Mouse (Mus musculus) kidney, embryonic 16.5 days (tissue): Measurements from ENCODE around the gene Nat8f5. TPM values are rescaled to one million over a fixed set of nuclear protein-coding genes. Genes with fewer than 3 reads are reported as not detected.
"Not testable (repeated sequence)": the region's sequence is repeated elsewhere in the genome, so short reads cannot be mapped to it uniquely, and the experiment has no call there.

Experiments used
- ATAC-seq: fragments of 200-750 bp; cut with Nextera tagmentation; 2 replicates; pipeline ENCODE4 v1.8.0; 2017; ENCODE audit warnings: moderate TSS enrichment; ENCODE audit not compliant: low FRiP score, low TSS enrichment
- H3K27ac ChIP-seq: fragments of 300-500 bp; sonication (generic); 2 replicates; pipeline ENCODE4 v1.5.1; 2014; ENCODE audit warnings: low read length
- H3K27me3 ChIP-seq: fragments of 300-500 bp; sonication (generic); 2 replicates; pipeline ENCODE4 v1.6.1; 2014; ENCODE audit warnings: low read length, control low read depth, mixed read lengths; ENCODE audit not compliant: insufficient read depth
- H3K36me3 ChIP-seq: fragments of 300-500 bp; sonication (generic); 2 replicates; pipeline ENCODE4 v1.6.1; 2014; ENCODE audit warnings: low read length, control low read depth, mixed read lengths; ENCODE audit not compliant: insufficient read depth
- H3K4me1 ChIP-seq: fragments of 300-500 bp; sonication (generic); 2 replicates; pipeline ENCODE4 v1.6.1; 2014; ENCODE audit warnings: low read length, control low read depth, mixed read lengths; ENCODE audit not compliant: insufficient read depth
- H3K4me2 ChIP-seq: fragments of 300-500 bp; sonication (generic); replicated peaks from 2 replicates; pipeline ENCODE4 v1.6.1; 2014; ENCODE audit warnings: low read depth, low read length
- H3K4me3 ChIP-seq: fragments of 300-500 bp; sonication (generic); 2 replicates; pipeline ENCODE4 v1.5.1; 2014; ENCODE audit warnings: mild to moderate bottlenecking, low read length
- H3K9ac ChIP-seq: fragments of 300-500 bp; sonication (generic); replicated peaks from 2 replicates; pipeline ENCODE4 v1.6.1; 2014; ENCODE audit warnings: low read length
- H3K9me3 ChIP-seq: fragments of 300-500 bp; sonication (generic); 2 replicates; pipeline ENCODE4 v1.6.1; 2016; ENCODE audit warnings: low read length, control low read depth
- WGBS: fragments of 180-500 bp; shearing (Covaris S2); extraction: QIAGEN DNeasy Blood & Tissue Kit; methylation state at CpG from one replicate; pipeline ENCODE4 v1.1.7; 2014; 5-methylcytosine and 5-hydroxymethylcytosine counted together
- polyA plus RNA-seq: library from polyadenylated mRNA; unstranded; fragments of >200 nt; fragmentation: Nextera tagmentation; extraction: Ambion mirVana; gene quantifications from 2 replicates; pipeline ENCODE4 v1.2.1, GENCODE M21; 2015

The Nat8f5 gene
- polyA plus RNA-seq, 1 experiment from 2014 or later, result 0.32 TPM

GRCm38 (mm10) chr6:85837307-85837706 is 16.5 kb upstream of the Nat8f5 start:
- H3K4me3 ChIP-seq, H3K9me3 ChIP-seq, H3K9ac ChIP-seq, H3K27ac ChIP-seq, H3K36me3 ChIP-seq, H3K4me1 ChIP-seq, H3K27me3 ChIP-seq: not testable (repeated sequence)
- ATAC-seq, result peak; percentile 62; the same call in 1 of the 2 replicates
- 32% methylated on average over 12 of the region's 12 CpGs for WGBS
- peak overlapping the region; percentile 23; the same call in 1 of the 2 replicates for H3K4me2 ChIP-seq

GRCm38 (mm10) chr6:85836827-85837226 is 16.1 kb upstream of the Nat8f5 start:
- not testable (repeated sequence) for ATAC-seq

GRCm38 (mm10) chr6:85836098-85836497 is 15.3 kb upstream of the Nat8f5 start:
- H3K36me3 ChIP-seq, H3K9me3 ChIP-seq, H3K27me3 ChIP-seq, ATAC-seq, H3K4me2 ChIP-seq, H3K4me1 ChIP-seq, H3K4me3 ChIP-seq, H3K27ac ChIP-seq, H3K9ac ChIP-seq: not testable (repeated sequence)
- whole genome bisulfite sequencing, result 76% methylated on average over 5 of the region's 5 CpGs

More at GRCm38 (mm10) chr6:85836827-85837226, 16.1 kb upstream of the Nat8f5 start:
- not testable (repeated sequence) for H3K4me3 ChIP-seq, H3K27ac ChIP-seq, H3K27me3 ChIP-seq, H3K9me3 ChIP-seq, H3K9ac ChIP-seq, H3K4me1 ChIP-seq, H3K4me2 ChIP-seq, H3K36me3 ChIP-seq
- 22% methylated on average over 7 of the region's 9 CpGs for WGBS

GRCm38 (mm10) chr6:85835104-85835503 is 14.3 kb upstream of the Nat8f5 start:
- not testable (repeated sequence) for H3K36me3 ChIP-seq, H3K27me3 ChIP-seq, H3K9me3 ChIP-seq, H3K27ac ChIP-seq, H3K9ac ChIP-seq, H3K4me1 ChIP-seq, H3K4me3 ChIP-seq, H3K4me2 ChIP-seq
- ATAC-seq, result peak; percentile 57; the same call in 1 of the 2 replicates
- WGBS, result 17% methylated on average over 1 of the region's 2 CpGs

- H3K4me1 ChIP-seq, H3K27me3 ChIP-seq, H3K27ac ChIP-seq, H3K36me3 ChIP-seq, H3K9me3 ChIP-seq, H3K4me3 ChIP-seq, H3K9ac ChIP-seq, H3K4me2 ChIP-seq: not testable (repeated sequence)
- peak; percentile 46; the same call in 1 of the 2 replicates for ATAC-seq
Measured at GRCm38 (mm10) chr6:85834504-85835100, 13.8 kb upstream of the Nat8f5 start.

- no peak within 1 kb of the TSS for H3K4me2 ChIP-seq
- H3K9ac ChIP-seq, result no peak within 1 kb of the TSS
- no peaks in the 10 kb centered on the region for H3K27me3 ChIP-seq
- H3K36me3 ChIP-seq, result no peaks in the 10 kb centered on the region
- 73% methylated on average over 7 of the region's 7 CpGs for WGBS
- H3K4me3 ChIP-seq, result no peak within 1 kb of the TSS
- no peaks in the 10 kb centered on the region for H3K9me3 ChIP-seq
- H3K27ac ChIP-seq, result no peak within 1 kb of the TSS
- no peaks in the 10 kb centered on the region for H3K4me1 ChIP-seq
- no peak for ATAC-seq
Measured at GRCm38 (mm10) chr6:85831796-85832321, 11.1 kb upstream of the Nat8f5 start, which contains the start of gene Nat8. Nat8 (minus strand) TSS chr6:85832082.

- Histone ChIP-seq H3K9ac (no peak overlapping the region), H3K36me3 (no peaks in the 10 kb centered on the region), H3K27me3 (no peaks in the 10 kb centered on the region), H3K9me3 (no peaks in the 10 kb centered on the region), H3K27ac (no peak overlapping the region), H3K4me1 (no peaks in the 10 kb centered on the region), H3K4me2 (no peak overlapping the region), H3K4me3 (no peak overlapping the region)
- no peak for ATAC-seq
- WGBS, result 50% methylated on average over 1 of the region's 1 CpGs
Measured at GRCm38 (mm10) chr6:85829462-85829861, 8.7 kb upstream of the Nat8f5 start.

GRCm38 (mm10) chr6:85825886-85826285 is 5.1 kb upstream of the Nat8f5 start:
- Histone ChIP-seq H3K9ac (no peak overlapping the region), H3K4me1 (no peaks in the 10 kb centered on the region), H3K27me3 (no peaks in the 10 kb centered on the region), H3K27ac (no peak overlapping the region), H3K4me2 (no peak overlapping the region), H3K4me3 (no peak overlapping the region), H3K9me3 (no peaks in the 10 kb centered on the region), H3K36me3 (no peaks in the 10 kb centered on the region)
- 76% methylated on average over 2 of the region's 2 CpGs for WGBS
- ATAC-seq, result no peak

- Histone ChIP-seq H3K9me3 (no peaks in the 10 kb centered on the region), H3K9ac (no peak overlapping the region), H3K36me3 (no peaks in the 10 kb centered on the region), H3K27ac (no peak overlapping the region), H3K27me3 (no peaks in the 10 kb centered on the region), H3K4me3 (no peak overlapping the region), H3K4me2 (no peak overlapping the region), H3K4me1 (no peaks in the 10 kb centered on the region)
- WGBS, result 94% methylated on average over 1 of the region's 1 CpGs
- no peak for ATAC-seq
Measured at GRCm38 (mm10) chr6:85823382-85824090, 2.8 kb upstream of the Nat8f5 start.

GRCm38 (mm10) chr6:85822286-85822685 is 1.5 kb upstream of the Nat8f5 start:
- no peaks in the 10 kb centered on the region for H3K36me3 ChIP-seq
- H3K4me1 ChIP-seq, result no peaks in the 10 kb centered on the region
- no peak overlapping the region for H3K4me2 ChIP-seq
- no peak overlapping the region for H3K9ac ChIP-seq
- no peak overlapping the region for H3K4me3 ChIP-seq
- 79% methylated on average over 4 of the region's 4 CpGs for WGBS
- ATAC-seq, result no peak
- no peaks in the 10 kb centered on the region for H3K9me3 ChIP-seq
- no peak overlapping the region for H3K27ac ChIP-seq
- no peaks in the 10 kb centered on the region for H3K27me3 ChIP-seq
